Mouse (Mus musculus) left cerebral cortex, postnatal 25 days (tissue): ENCODE data around the gene Bri3bp. TPM values are rescaled to one million over a fixed set of nuclear protein-coding genes. Genes with fewer than 3 reads are reported as not detected.
"Not testable (repeated sequence)": the region's sequence is repeated elsewhere in the genome, so short reads cannot be mapped to it uniquely, and the experiment has no call there.

ENCODE experiments used
- DNase-seq, 2 experiments: peaks; one replicate each; pipeline ENCODE4 v3.0.0; 2022; ENCODE audit warnings: low spot score in 2 of 2, mixed read lengths in 1 of 2
- intact Hi-C: fragments of 180-260 bp; cut with DNase I; formaldehyde crosslinking; loops from one replicate; pipeline ENCODE4 v1.15.1; 2025
- total RNA-seq, 2 experiments: library from RNA; stranded (reverse); gene quantifications; 2 replicates each; pipeline ENCODE4 v1.2.3; 2021

The Bri3bp gene
- total RNA-seq, 2 experiments from 2014 or later = 92.5 to 95.3 TPM

DNA sequence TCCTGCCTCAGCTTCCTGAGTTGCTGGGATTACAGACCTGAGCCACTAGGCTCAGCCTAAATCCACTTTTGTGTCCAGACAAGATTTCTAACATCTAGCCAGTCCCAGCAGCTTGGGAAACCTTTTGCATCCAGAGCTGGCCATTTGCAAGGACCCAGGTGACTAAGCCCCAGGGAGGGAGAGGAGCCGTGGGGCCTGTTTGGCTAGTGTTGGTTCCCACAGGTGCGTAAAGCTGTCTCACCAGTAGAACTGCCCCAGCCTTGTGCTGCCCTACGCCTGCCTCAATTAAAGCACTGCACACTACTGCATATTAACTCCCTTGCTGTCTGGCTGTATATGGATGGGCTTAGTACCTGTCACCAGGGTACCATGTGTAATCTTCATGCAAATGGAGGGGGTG, 38.0 kb downstream of the Bri3bp start:
- intact Hi-C loops = no loop called here

GRCm38 (mm10) chr5:125480434-125481231, 39.3 kb downstream of the Bri3bp start:
- no peak for DNase-seq
- intact Hi-C loops = no loop called here

More for the DNA sequence above, 38.0 kb downstream of the Bri3bp start:
- no peak for DNase-seq

GRCm38 (mm10) chr5:125482474-125482873, 41.1 kb downstream of the Bri3bp start:
- DNase-seq = no peak
- intact Hi-C loops = no loop called here

DNA sequence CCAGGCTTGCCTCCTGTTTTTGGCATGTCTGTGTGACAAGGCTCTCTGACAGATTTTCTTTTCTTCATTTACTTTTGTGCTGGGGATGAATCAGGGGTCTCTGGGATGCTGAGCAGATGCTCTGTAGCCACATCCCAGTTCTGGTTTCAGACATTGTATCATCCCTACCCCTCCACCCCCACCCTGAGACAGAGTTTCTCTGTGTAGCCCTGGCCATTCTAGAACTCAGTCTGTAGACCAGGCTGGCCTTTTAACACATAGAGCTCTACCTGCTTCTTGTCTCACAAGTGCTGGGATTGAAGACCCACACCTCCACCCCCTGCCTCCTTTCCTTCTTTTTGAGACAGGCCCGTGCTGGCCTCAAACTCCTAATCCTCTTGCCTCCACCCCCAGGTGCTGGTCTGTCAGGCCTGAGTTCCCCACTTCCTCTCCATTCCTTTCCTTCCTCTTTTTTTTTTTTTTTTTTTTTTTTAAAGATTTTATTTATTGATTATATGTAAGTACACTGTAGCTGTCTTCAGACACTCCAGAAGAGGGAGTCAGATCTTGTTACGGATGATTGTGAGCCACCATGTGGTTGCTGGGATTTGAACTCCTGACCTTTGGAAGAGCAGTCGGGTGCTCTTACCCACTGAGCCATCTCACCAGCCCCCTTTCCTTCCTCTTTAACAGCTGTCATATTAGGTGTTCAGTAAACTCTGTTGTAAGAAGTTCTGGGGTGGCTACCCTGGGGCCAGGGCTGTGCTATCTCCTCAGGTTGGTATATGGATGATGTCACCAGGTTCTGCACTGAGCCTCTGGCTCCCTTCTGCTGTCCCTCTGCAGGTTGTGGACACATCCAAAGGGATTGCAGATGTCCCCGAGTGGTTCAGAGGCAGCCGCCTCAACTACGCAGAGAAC, 42.6 kb downstream of the Bri3bp start:
- intact Hi-C loops = no loop called here
- DNase-seq = no peak

GRCm38 (mm10) chr5:125485031-125485778, 43.8 kb downstream of the Bri3bp start:
- no peak for DNase-seq
- intact Hi-C loops = no loop called here

DNA sequence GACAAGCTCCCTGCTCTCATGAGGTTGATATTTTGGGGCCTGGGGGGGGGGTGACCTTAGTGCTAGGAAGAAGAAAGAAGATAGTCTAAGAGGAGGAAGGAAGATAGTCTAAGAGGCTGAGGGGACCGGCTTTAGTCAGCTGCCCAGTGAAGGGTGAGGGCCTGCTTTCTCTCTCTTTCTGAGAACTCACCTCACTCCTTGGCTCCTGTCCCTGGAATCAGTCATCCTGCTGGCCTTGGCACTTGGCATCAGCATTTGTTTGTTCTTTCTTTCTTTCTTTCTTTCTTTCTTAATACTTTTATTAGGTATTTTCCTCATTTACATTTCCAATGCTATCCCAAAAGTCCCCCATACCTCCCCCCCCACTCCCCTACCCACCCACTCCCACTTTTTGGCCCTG, 44.7 kb downstream of the Bri3bp start:
- intact Hi-C loops = no loop called here
- DNase-seq = no peak

DNA sequence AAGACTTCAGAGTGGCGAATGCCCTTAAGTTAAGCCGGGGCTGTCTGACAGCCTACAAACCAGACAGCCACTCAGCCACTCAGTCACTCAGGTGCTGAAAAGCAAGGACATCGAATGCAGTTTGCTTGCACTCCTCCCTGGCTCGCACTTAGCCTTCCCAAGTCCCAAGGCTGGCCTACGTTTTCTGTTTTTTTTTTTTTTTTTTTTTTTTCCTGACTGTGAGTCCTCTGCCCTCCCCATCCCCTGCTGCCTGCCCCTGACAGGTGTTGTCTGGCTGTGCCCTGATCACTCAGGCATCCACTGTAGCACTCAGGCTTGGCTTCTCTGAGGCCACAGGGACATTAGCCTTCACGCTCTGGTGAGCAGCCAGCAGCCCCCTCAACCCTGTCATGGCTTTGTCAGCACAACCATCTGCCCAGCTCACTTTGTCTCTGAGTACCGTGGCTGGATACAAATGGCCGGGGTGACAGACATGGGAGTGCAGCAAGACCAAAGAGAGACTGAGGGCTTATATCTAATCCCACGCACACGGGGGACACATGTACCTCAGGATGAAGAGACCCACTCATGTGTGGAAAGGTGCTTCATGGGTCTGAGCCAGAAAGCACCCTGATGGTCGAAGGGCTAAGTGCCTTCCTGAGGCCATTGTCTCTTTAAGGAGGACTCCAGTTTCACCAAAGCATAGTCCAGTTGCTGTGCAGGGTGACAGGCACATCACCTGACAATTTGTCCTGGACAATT, 46.2 kb downstream of the Bri3bp start:
- DNase-seq = no peak
- intact Hi-C loops = no loop called here

DNA sequence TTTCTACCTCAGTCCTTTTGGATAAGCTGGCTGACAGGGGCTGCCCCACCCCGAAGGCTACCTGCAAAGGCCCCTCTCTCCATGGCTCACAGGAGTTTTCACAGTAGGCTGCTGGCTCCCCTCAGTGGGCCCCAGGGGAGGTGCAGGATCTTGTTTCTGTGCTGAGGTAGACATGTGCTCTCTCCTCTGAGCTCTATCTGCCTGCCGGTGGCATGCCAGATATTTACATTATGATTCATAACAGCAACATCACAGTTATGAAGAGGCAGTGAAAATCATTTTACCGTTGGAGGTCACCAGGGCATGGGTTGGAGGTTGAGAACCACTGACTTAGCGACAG, 46.7 kb downstream of the Bri3bp start:
- DNase-seq = no peak
- intact Hi-C loops = no loop called here

DNA sequence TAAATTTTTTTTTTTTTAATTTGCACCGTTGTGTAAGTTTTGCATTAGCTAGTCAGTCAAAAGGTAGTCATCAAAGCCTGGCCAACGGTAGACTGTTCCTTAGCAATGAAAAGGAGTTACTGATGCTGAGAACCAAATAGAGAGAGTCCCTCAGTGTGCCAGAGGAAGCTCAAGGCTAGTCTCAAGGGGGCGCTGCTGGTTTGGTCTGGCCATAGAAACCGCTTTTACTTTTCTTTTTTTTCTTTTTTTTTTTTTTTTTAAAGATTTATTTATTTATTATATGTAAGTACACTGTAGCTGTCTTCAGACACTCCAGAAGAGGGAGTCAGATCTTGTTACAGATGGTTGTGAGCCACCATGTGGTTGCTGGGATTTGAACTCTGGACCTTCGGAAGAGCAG, 47.6 kb downstream of the Bri3bp start:
- DNase-seq, intact Hi-C loops: not testable (repeated sequence)

- intact Hi-C loops = no loop called here
- no peak for DNase-seq
Measured at GRCm38 (mm10) chr5:125491107-125491506, 49.7 kb downstream of the Bri3bp start.

- intact Hi-C loops = no loop called here
- no peak for DNase-seq
Measured at GRCm38 (mm10) chr5:125492379-125493092, 51.2 kb downstream of the Bri3bp start.

- intact Hi-C loops = no loop called here
- DNase-seq = no peak
Measured at GRCm38 (mm10) chr5:125493093-125493423, 51.7 kb downstream of the Bri3bp start.

GRCm38 (mm10) chr5:125495655-125496054, 54.3 kb downstream of the Bri3bp start:
- intact Hi-C loops = no loop called here
- no peak for DNase-seq

DNA sequence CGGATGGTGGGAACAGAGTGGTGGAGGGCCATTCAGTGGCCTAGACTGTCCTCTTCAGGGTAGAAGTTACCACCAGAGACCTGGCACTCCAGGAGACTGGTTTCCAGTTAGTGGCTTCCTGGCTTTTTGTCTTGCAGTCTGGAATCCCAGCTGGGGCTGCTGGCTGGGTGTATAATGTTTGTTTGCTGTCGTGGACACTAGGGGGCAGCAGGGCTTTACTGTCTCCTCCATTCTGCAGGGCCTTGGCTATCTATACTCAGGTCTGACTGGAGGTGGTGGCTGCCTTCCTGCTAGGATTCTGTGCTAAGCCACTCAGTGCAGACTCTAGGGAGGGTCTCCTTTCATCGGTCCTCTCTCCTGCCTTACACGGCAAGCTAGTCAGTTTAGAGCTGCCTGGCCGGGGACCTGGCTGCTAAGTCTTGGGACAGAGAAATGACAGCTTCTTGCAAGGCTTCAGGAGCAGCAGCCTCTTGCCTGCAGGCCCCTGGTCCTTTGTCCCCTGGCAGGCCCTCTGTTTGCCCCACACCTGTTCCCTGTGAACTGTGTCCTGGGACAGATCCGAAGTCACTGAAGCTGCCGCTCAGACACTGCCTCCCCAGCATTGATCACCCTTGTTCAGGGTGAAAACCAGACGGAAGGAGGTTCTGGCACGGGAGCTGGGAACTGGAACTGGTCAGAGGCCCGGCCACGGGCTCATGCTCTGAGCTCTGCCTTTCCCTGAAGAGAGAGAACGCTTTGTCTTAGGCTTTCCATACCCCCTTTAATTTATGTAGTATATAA, 56.6 kb downstream of the Bri3bp start:
- DNase-seq = peak; percentile 83 to 91
- intact Hi-C loops = no loop called here

- intact Hi-C loops = no loop called here
- no peak for DNase-seq
Measured at GRCm38 (mm10) chr5:125501505-125501904, 60.1 kb downstream of the Bri3bp start.

- intact Hi-C loops = no loop called here
- no peak for DNase-seq
Measured at GRCm38 (mm10) chr5:125502186-125502585, 60.8 kb downstream of the Bri3bp start.

- intact Hi-C loops = no loop called here
- no peak for DNase-seq
Measured at GRCm38 (mm10) chr5:125503628-125504027, 62.3 kb downstream of the Bri3bp start.

DNA sequence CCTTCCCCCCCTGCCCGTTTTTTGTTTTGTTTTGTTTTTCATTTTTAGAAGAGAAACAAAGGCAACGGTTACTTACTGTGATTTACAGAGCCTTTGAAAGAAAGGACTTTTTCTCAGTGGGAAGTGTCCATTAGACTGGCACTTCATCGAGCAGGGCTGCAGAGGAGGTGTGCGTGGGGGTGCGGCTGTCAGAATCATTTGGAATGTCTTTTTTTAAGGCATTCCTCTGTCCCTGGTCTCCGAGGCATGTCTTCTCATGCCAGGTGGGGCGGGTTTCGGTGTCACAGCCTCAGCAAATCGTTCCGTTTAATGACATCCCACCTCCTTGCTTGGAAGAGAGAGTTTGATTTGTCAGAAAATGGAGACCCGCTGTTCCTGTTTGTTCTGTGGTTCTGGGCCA, 63.3 kb downstream of the Bri3bp start:
- intact Hi-C loops = no loop called here
- peak in 1 of 2 experiments; percentile 70 for DNase-seq
